Mouse (Mus musculus): Measurements from ENCODE around the gene Gm15557. TPM values are rescaled to one million over a fixed set of nuclear protein-coding genes. Genes with fewer than 3 reads are reported as not detected.
A peak's percentile ranks its signal among the peaks of the same experiment; 100 is the strongest.

Gene Gm15557
- total RNA-seq, 2 experiments from 2014 or later, result not detected

DNA sequence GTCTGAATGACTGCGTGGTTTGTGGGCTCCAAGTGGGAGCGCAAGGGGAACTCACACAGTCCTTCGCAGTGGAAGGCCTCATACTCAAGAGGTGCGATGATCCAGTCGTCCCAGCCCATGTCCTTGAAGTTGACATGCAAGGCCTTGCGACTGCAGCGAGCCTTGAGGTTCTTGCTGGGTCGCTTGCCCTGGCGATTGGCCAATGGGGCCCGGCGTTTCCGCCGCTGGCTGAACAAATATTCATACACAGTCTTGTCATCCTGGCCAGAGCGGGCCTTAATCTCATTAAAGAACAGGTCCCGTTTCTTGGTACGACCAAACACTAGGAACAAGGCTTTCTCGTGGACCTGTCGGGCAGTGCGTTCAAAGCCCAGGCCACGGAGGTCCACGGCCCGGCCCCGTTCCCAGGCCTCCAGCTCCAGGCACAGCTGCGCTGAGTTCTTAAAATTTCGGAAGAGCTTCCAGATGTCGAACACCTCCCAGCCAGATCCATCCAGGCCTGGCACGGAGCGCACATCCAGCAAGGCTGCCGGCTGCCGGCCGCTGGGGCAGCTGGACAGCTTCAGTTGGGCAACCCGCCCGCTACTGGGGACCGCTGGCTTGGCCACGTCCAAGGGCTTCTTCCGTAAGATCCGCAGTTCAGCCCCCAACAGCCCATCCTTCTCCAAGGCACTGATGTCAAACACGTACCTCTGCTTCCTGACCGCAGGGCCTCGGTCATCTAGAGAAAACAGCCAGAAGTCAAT is 1.3 kb downstream of the Gm15557 start:
- peak; percentile 74 for DNase-seq
- H3K27ac ChIP-seq, result no peak overlapping the region
- no peak for TF ChIP-seq CTCF (IDR thresholded peaks at IDR 0.05)
- H3K4me3 ChIP-seq, result peak overlapping the region; percentile 11; the same call in 1 of the 2 replicates
- intact Hi-C loops (cut with DNase I), result loop anchor here (10.0 kb wide), 1 partner anchor 247 kb away; the partner anchor contains the start of gene Trpc4ap

- intact Hi-C loops (cut with DNase I), result loop anchor here (10.0 kb wide), 1 partner anchor 249 kb away; the partner anchor contains the start of gene Trpc4ap
- Histone ChIP-seq H3K27ac (no peak overlapping the region), H3K4me3 (no peak overlapping the region)
Measured at GRCm38 (mm10) chr2:155943463-155943862, 2.9 kb downstream of the Gm15557 start.

DNA sequence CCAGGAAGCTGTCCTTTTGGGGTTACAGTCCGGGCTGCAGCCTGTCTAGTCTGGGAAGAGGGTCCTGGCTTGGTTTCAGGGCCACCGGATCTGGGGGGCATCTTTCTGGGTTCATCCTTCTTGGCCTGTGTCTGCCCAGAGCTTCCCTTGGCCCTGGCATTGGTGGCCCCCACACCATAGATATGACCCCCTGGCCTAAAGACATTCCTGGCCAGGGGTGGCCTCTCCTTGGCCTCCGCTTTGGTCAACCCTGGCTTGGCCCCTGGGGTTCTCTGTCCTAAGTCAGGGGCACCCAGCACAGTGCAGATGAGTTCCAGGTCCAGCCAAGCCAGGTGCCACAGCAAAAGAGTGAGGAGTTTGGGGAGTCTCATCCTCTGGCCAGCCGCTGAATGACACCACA is 4.2 kb downstream of the Gm15557 start:
- TF ChIP-seq CTCF (IDR thresholded peaks at IDR 0.05), result no peak
- intact Hi-C loops (cut with DNase I), result loop anchor here (10.0 kb wide), 1 partner anchor 250 kb away; the partner anchor contains the start of gene Trpc4ap
- no peak overlapping the region for H3K4me3 ChIP-seq
- no peak for DNase-seq
- no peak overlapping the region for H3K27ac ChIP-seq

More at GRCm38 (mm10) chr2:155943463-155943862, 2.9 kb downstream of the Gm15557 start:
- no peak for DNase-seq
- no peak for TF ChIP-seq CTCF (IDR thresholded peaks at IDR 0.05)

DNA sequence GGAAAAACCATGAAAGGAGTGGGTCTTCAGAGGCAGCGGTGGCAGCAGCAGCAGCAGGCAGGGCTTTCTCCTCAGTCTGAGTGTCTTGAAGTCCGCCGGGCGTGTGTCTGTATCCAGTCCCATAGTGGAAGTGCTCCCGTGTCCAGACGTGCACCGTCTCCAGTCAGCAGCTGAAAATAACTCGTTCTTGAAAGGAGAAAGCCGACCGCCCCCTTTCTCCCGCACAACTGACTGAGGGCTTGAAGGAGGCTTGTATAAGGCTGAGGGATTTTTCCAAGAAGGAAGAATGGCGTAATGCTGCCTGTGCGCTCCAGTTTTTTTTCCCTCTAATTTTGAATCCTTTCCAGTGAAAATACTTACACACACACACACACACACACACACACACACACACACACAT is 4.6 kb downstream of the Gm15557 start, which contains the start of gene Gdf5:
Gene Gdf5 (minus strand): TSS at position 244 of the 400 bp plus-strand sequence.
- no peak within 1 kb of the TSS for H3K27ac ChIP-seq
- intact Hi-C loops (cut with DNase I), result loop anchor here (10.0 kb wide), 1 partner anchor 250 kb away; the partner anchor contains the start of gene Trpc4ap
- H3K4me3 ChIP-seq, result no peak within 1 kb of the TSS
- TF ChIP-seq CTCF (IDR thresholded peaks at IDR 0.05), result no peak
- no peak for DNase-seq

- H3K4me3 ChIP-seq, result no peak overlapping the region
- TF ChIP-seq CTCF (IDR thresholded peaks at IDR 0.05), result no peak
- intact Hi-C loops (cut with DNase I), result loop anchor here (10.0 kb wide), 1 partner anchor 251 kb away; the partner anchor contains the start of gene Trpc4ap
- no peak for DNase-seq
- H3K27ac ChIP-seq, result no peak overlapping the region
Measured at GRCm38 (mm10) chr2:155945580-155945979, 5.1 kb downstream of the Gm15557 start.

DNA sequence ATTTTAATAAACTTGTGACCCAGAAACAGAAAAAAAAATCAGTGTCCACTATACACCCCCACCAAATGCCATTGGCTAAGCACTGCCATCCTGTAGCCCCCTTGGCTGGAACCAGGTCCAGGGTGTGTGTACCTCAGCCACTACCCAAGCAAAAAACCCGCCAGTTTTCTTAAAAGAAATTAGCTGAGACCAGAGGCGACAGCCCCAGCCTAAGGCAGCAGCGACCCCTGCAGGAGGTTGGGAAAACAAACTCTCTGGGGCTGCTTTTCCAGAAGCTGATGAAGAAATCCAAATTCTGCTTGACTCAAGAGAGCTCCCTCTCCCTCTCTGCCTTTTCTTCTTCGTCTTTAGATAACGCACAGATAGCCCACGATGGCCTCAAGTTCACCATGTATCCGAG is 5.5 kb downstream of the Gm15557 start:
- no peak overlapping the region for H3K4me3 ChIP-seq
- peak; percentile 95 for TF ChIP-seq CTCF (IDR thresholded peaks at IDR 0.05)
- intact Hi-C loops (cut with DNase I), result loop anchor here (1.0 to 10.0 kb wide), 2 partner anchors 99 to 251 kb away; partner anchors contain the start of gene Trpc4ap
- DNase-seq, result peak; percentile 82
- H3K27ac ChIP-seq, result no peak overlapping the region

- Histone ChIP-seq H3K27ac (no peak overlapping the region), H3K4me3 (no peak overlapping the region)
- TF ChIP-seq CTCF (IDR thresholded peaks at IDR 0.05), result no peak
- DNase-seq, result no peak
- intact Hi-C loops (cut with DNase I), result loop anchor here (1.0 to 10.0 kb wide), 2 partner anchors 99 to 252 kb away; partner anchors contain the start of gene Trpc4ap
Measured at GRCm38 (mm10) chr2:155946499-155946898, 6.0 kb downstream of the Gm15557 start.

GRCm38 (mm10) chr2:155947390-155948002 is 7.0 kb downstream of the Gm15557 start:
- intact Hi-C loops (cut with DNase I), result loop anchor here (10.0 kb wide), 1 partner anchor 253 kb away; the partner anchor contains the start of gene Trpc4ap
- TF ChIP-seq CTCF (IDR thresholded peaks at IDR 0.05), result no peak
- DNase-seq, result no peak
- Histone ChIP-seq H3K27ac (no peak overlapping the region), H3K4me3 (no peak overlapping the region)

DNA sequence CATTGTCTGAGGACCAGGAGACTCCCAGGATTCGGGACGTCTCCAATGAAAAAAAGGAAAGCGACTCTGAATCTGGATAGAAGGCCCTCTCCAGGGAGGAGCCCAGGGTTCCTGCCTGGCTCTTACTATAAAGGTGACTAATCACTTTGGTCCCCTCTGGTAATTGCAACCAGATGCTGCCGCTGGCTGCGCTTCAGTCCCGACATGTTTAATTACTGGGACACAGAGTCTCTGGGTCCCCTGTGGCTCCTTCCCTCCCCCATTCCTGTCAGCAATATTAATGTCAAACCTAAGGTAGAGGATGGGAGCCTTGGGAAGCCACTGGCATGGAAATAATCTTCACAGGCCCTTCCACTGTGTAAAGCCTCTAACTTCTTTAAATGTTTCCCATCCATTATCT is 8.8 kb downstream of the Gm15557 start:
- H3K4me3 ChIP-seq, result no peak overlapping the region
- no peak overlapping the region for H3K27ac ChIP-seq
- intact Hi-C loops (cut with DNase I), result loop anchor here (10.0 kb wide), 1 partner anchor 255 kb away; the partner anchor contains the start of gene Trpc4ap
- DNase-seq, result peak; percentile 55
- no peak for TF ChIP-seq CTCF (IDR thresholded peaks at IDR 0.05)

GRCm38 (mm10) chr2:155952006-155952405 is 11.5 kb downstream of the Gm15557 start:
- TF ChIP-seq CTCF (IDR thresholded peaks at IDR 0.05), result peak; percentile 72
- H3K4me3 ChIP-seq, result no peak overlapping the region
- no peak overlapping the region for H3K27ac ChIP-seq
- intact Hi-C loops (cut with DNase I), result no loop called here
- peak; percentile 54 for DNase-seq

DNA sequence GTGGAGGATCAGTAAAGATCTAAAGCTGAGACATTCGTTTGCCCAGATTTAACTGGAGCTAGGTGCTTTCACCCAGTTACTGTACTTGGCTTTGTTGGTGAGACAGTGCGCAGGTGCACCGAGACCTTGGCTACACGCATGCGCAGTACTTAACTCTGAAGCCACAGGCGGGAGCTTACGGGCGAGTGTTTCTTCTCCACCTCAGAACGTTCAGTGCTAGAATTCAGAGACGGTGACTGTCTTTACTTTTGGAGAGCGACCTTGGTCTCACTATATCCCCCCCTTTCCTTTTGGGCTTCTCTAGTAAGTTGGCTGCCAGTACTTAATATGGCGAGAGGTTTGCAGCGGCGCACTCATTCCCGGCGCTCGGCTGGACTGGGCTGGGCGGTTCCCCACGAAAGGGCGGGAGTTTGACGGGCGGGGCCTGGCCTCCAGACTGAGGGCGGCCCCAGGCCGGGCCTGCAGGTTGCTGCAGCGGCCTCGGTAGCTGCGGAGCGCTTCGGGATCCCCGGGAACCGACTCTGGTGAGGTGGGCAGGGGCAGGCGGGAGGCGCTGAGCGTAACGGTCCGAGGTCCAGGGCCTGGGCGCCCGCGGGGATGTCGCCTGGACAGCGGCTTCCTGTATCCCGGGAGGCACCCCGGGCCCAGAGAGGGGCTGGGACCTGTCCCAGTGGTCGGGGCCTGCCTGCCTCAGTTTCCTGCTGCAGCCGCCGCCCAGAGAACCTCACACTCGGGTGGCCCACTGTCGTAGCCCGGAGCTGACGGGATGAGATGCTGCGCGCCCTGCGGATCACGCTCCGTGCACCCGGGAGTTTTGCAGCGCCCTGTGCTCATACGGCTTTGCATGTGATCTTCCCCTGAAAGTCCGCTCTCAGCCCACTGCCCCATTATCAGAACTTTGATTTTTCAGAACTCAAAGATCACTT is 15.9 kb downstream of the Gm15557 start, which contains the start of gene Cep250:
Gene Cep250 (plus strand): TSS at position 325 of the 926 bp plus-strand sequence.
- DNase-seq, result peak; percentile 95
- Histone ChIP-seq H3K4me3 (peak within 1 kb of the TSS; percentile 85), H3K27ac (peak within 1 kb of the TSS; percentile 99)
- intact Hi-C loops (cut with DNase I), result no loop called here
- TF ChIP-seq CTCF (IDR thresholded peaks at IDR 0.05), result no peak

- H3K27ac ChIP-seq, result no peak overlapping the region
- no peak overlapping the region for H3K4me3 ChIP-seq
- intact Hi-C loops (cut with DNase I), result loop anchor here (5.0 to 10.0 kb wide), 2 partner anchors 182 to 315 kb away; partner anchors contain the start of genes Nfs1 and Romo1
- TF ChIP-seq CTCF (IDR thresholded peaks at IDR 0.05), result no peak
- no peak for DNase-seq
Measured at GRCm38 (mm10) chr2:155959981-155960380, 19.5 kb downstream of the Gm15557 start.
